Mouse (Mus musculus) intestine, embryonic 14.5 days (tissue): ENCODE results near the gene Rnf150. TPM values are rescaled to one million over a fixed set of nuclear protein-coding genes. Genes with fewer than 3 reads are reported as not detected.

Source experiments
- ATAC-seq: fragments of 200-750 bp; cut with Nextera tagmentation; replicated peaks from 2 replicates; pipeline ENCODE4 v1.8.0; 2017; ENCODE audit warnings: low read depth, moderate number of reproducible peaks, moderate TSS enrichment, moderate library complexity; ENCODE audit not compliant: low FRiP score, low TSS enrichment
- DNase-seq: peaks from one replicate; pipeline ENCODE4 v3.0.0-alpha.2; 2018; ENCODE audit warnings: low spot score
- H3K27ac ChIP-seq: fragments of 300-500 bp; sonication (generic); 2 replicates; pipeline ENCODE4 v1.5.1; 2014; ENCODE audit warnings: low read depth, mild to moderate bottlenecking, control low read depth
- H3K27me3 ChIP-seq: fragments of 300-500 bp; sonication (generic); replicated peaks from 2 replicates; pipeline ENCODE4 v1.6.1; 2014; ENCODE audit warnings: low read length, control low read depth; ENCODE audit not compliant: control insufficient read depth, insufficient read depth
- H3K36me3 ChIP-seq: fragments of 300-500 bp; sonication (generic); 2 replicates; pipeline ENCODE4 v1.6.1; 2014; ENCODE audit warnings: low read length, control low read depth; ENCODE audit not compliant: control insufficient read depth, insufficient read depth
- H3K4me1 ChIP-seq: fragments of 300-500 bp; sonication (generic); replicated peaks from 2 replicates; pipeline ENCODE4 v1.6.1; 2014; ENCODE audit warnings: low read length, control low read depth, mixed read lengths; ENCODE audit not compliant: control insufficient read depth, insufficient read depth
- H3K4me2 ChIP-seq: fragments of 300-500 bp; sonication (generic); 2 replicates; pipeline ENCODE4 v1.6.1; 2014; ENCODE audit warnings: low read length
- H3K4me3 ChIP-seq: fragments of 300-500 bp; sonication (generic); 2 replicates; pipeline ENCODE4 v1.5.1; 2014; ENCODE audit warnings: low read depth, low read length, control low read depth, mixed read lengths
- H3K9ac ChIP-seq: fragments of 300-500 bp; sonication (generic); 2 replicates; pipeline ENCODE4 v1.6.1; 2014; ENCODE audit warnings: mild to moderate bottlenecking, low read length
- H3K9me3 ChIP-seq: fragments of 300-500 bp; sonication (generic); 2 replicates; pipeline ENCODE4 v1.6.1; 2016; ENCODE audit warnings: low read length, control low read depth; ENCODE audit not compliant: control insufficient read depth
- WGBS: fragments of 180-500 bp; shearing (Covaris S2); extraction: QIAGEN DNeasy Blood & Tissue Kit; methylation state at CpG from one replicate; pipeline ENCODE4 v1.1.7; 2014; 5-methylcytosine and 5-hydroxymethylcytosine counted together
- polyA plus RNA-seq: library from polyadenylated mRNA; unstranded; fragments of >200 nt; fragmentation: Nextera tagmentation; extraction: Ambion mirVana; gene quantifications from 2 replicates; pipeline ENCODE4 v1.2.1, GENCODE M21; 2014

The Rnf150 gene
- polyA plus RNA-seq, 1 experiment from 2014 or later, result 1.5 TPM

GRCm38 (mm10) chr8:83058951-83059350, 195.8 kb downstream of the Rnf150 start:
- Histone ChIP-seq H3K9ac (no peak overlapping the region), H3K9me3 (no peaks in the 10 kb centered on the region), H3K4me3 (no peak overlapping the region), H3K36me3 (no peaks in the 10 kb centered on the region), H3K27me3 (no peaks in the 10 kb centered on the region), H3K4me2 (no peak overlapping the region), H3K27ac (no peak overlapping the region), H3K4me1 (peaks cover 7% of the 10 kb centered on the region; the same call in 1 of the 2 replicates)
- ATAC-seq (no peak), DNase-seq (no peak)
- WGBS, result 47% methylated on average over 8 of the region's 8 CpGs

DNA sequence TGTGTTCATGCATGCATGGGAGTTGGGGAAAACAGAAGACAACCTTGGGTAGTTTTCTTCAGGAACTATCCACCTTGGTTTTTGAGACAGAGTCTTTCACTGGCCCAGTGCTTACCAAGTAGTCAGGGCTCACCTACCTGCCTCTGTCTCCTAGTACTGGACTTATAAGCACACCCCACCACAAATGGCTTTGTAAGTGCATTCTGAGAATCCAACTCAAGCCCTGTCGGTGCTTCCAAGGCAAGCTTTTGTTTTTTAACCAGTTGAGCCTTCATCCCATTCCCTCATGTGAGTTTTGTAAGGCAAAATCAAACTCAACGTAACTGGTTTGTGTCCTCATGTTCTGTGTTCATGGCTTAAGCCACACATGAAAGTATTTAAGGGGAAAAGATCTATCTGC, 196.9 kb downstream of the Rnf150 start:
- Histone ChIP-seq H3K4me3 (no peak overlapping the region), H3K36me3 (no peaks in the 10 kb centered on the region), H3K9ac (no peak overlapping the region), H3K9me3 (no peaks in the 10 kb centered on the region), H3K4me2 (no peak overlapping the region), H3K27ac (no peak overlapping the region), H3K4me1 (peaks cover 7% of the 10 kb centered on the region; the same call in 1 of the 2 replicates), H3K27me3 (no peaks in the 10 kb centered on the region)
- WGBS, result 88% methylated on average over 2 of the region's 2 CpGs
- no peak for DNase-seq
- no peak for ATAC-seq

DNA sequence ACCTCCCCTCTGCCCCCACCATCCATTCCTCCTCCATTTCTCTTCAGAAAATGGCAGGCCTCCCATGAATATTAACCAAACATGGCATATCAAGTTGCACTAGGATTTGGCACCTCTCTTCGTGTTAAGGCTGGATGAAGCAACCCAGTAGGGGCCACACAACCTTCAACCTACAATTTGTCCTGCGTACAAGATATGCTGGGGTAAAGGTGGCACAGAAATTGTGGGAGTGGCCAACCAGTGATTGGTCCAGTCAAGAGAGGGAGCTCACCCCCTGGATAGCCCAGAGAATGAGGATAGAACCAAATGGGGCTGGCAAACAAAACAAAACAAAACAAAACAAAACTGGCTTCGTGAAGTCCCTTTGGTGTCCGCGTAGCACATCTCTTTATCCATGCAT, 198.1 kb downstream of the Rnf150 start:
- no peaks in the 10 kb centered on the region for H3K36me3 ChIP-seq

GRCm38 (mm10) chr8:83061873-83062272, 198.7 kb downstream of the Rnf150 start:
- H3K9ac ChIP-seq, result no peak overlapping the region
- H3K27me3 ChIP-seq, result no peaks in the 10 kb centered on the region
- no peak overlapping the region for H3K4me2 ChIP-seq
- DNase-seq (no peak), ATAC-seq (no peak)
- H3K4me1 ChIP-seq, result peaks cover 7% of the 10 kb centered on the region; the same call in 1 of the 2 replicates
- H3K4me3 ChIP-seq, result no peak overlapping the region
- no peaks in the 10 kb centered on the region for H3K36me3 ChIP-seq
- 79% methylated on average over 3 of the region's 3 CpGs for WGBS
- H3K27ac ChIP-seq, result no peak overlapping the region
- no peaks in the 10 kb centered on the region for H3K9me3 ChIP-seq

More for the DNA sequence above, 198.1 kb downstream of the Rnf150 start:
- no peak for DNase-seq
- WGBS, result 89% methylated on average over 5 of the region's 5 CpGs
- Histone ChIP-seq H3K4me1 (peaks cover 7% of the 10 kb centered on the region; the same call in 1 of the 2 replicates), H3K27ac (no peak overlapping the region), H3K27me3 (no peaks in the 10 kb centered on the region), H3K4me3 (no peak overlapping the region), H3K4me2 (no peak overlapping the region), H3K9ac (no peak overlapping the region), H3K9me3 (no peaks in the 10 kb centered on the region)
- no peak for ATAC-seq

DNA sequence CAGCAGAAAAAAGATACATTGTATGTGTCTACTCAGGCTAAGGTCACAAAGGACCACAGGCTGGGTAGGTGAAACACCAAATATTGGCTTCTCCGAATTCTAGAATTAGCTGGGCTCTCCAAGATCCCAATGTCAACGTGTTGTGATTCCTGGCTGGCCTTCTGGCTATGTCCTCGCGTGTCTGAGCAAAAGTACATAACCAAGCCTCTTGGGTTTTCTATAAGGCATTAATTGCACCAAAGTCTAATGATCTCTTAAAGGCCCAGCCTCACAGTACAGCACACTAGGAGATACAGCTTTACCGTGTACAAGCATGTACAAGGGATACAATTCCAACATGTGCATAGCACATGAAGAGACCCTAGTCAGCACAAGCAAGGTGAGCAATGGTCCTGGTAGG, 199.1 kb downstream of the Rnf150 start:
- 85% methylated on average over 5 of the region's 5 CpGs for WGBS
- no peaks in the 10 kb centered on the region for H3K36me3 ChIP-seq
- H3K27ac ChIP-seq, result no peak overlapping the region
- no peak for DNase-seq
- no peaks in the 10 kb centered on the region for H3K9me3 ChIP-seq
- H3K27me3 ChIP-seq, result no peaks in the 10 kb centered on the region
- no peak overlapping the region for H3K4me3 ChIP-seq
- H3K9ac ChIP-seq, result no peak overlapping the region
- ATAC-seq, result no peak
- peaks cover 7% of the 10 kb centered on the region; the same call in 1 of the 2 replicates for H3K4me1 ChIP-seq
- no peak overlapping the region for H3K4me2 ChIP-seq

DNA sequence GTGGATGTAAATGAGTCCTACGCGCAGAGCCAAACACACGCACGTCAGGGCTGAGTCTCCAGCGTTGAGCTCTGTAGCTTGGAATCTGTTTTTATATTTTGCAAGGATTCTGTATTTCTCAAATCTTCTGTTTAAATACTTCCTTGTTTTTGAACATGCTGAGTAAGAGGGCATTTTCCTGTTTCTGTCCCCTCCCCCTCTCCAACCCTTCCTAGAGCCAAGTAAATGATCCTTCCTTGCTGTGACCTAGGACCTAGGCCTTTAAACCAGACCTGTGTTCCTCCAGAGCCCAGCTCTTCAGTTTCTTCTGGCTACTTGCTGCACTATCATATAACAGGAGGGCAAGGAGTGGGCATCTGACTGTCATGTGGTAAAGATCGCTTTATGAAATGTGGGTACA, 200.9 kb downstream of the Rnf150 start:
- Histone ChIP-seq H3K27ac (no peak overlapping the region), H3K9me3 (no peaks in the 10 kb centered on the region), H3K4me3 (no peak overlapping the region), H3K27me3 (no peaks in the 10 kb centered on the region), H3K9ac (no peak overlapping the region), H3K36me3 (no peaks in the 10 kb centered on the region), H3K4me1 (0 out of 2 replicates have a peak, but pooled peaks cover under 1% of the 10 kb centered on the region), H3K4me2 (no peak overlapping the region)
- WGBS, result 88% methylated on average over 6 of the region's 6 CpGs
- DNase-seq, result no peak
- ATAC-seq, result no peak

DNA sequence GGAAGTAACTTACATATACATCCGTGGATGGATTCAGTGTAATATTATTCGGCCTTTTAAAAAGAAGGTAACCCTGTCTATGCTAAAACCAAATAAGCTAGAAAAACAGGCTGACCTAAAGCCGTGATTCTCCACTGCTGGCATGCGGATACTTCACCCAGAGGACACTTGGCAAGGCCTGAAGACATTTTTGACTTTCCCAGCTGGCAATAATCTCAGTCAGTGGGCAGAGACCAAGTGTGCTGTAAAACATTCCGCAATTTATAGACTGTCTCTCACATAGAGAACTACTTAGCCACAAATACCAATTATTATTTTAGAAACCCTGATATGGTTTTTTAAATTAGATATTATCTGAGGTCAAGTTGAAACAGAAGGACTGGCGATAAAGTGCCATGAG, 202.9 kb downstream of the Rnf150 start:
- Histone ChIP-seq H3K4me3 (no peak overlapping the region), H3K9me3 (no peaks in the 10 kb centered on the region), H3K27me3 (no peaks in the 10 kb centered on the region), H3K4me1 (no peaks in the 10 kb centered on the region), H3K4me2 (no peak overlapping the region), H3K27ac (no peak overlapping the region), H3K9ac (no peak overlapping the region), H3K36me3 (no peaks in the 10 kb centered on the region)
- no peak for ATAC-seq
- no peak for DNase-seq
- WGBS, result 86% methylated on average over 6 of the region's 6 CpGs

GRCm38 (mm10) chr8:83066846-83067245, 203.7 kb downstream of the Rnf150 start:
- no peak overlapping the region for H3K4me2 ChIP-seq
- whole genome bisulfite sequencing, result 81% methylated on average over 3 of the region's 3 CpGs
- H3K9ac ChIP-seq, result no peak overlapping the region

GRCm38 (mm10) chr8:83067906-83068305, 204.8 kb downstream of the Rnf150 start:
- DNase-seq, result no peak
- Histone ChIP-seq H3K9ac (no peak overlapping the region), H3K27ac (no peak overlapping the region), H3K9me3 (no peaks in the 10 kb centered on the region), H3K4me1 (no peaks in the 10 kb centered on the region), H3K4me3 (no peak overlapping the region), H3K4me2 (no peak overlapping the region), H3K36me3 (no peaks in the 10 kb centered on the region), H3K27me3 (no peaks in the 10 kb centered on the region)
- no peak for ATAC-seq
- WGBS, result 71% methylated on average over 7 of the region's 7 CpGs

More at GRCm38 (mm10) chr8:83066846-83067245, 203.7 kb downstream of the Rnf150 start:
- no peaks in the 10 kb centered on the region for H3K27me3 ChIP-seq
- no peaks in the 10 kb centered on the region for H3K9me3 ChIP-seq
- no peak for DNase-seq
- H3K4me3 ChIP-seq, result no peak overlapping the region
- ATAC-seq, result no peak
- H3K36me3 ChIP-seq, result no peaks in the 10 kb centered on the region
- no peaks in the 10 kb centered on the region for H3K4me1 ChIP-seq
- H3K27ac ChIP-seq, result no peak overlapping the region
